In genomic region chr10:108701361-108702128, GRCm38 (mm10) we compare ENCODE assay signal across 17 mouse cellular contexts. TPM values are rescaled to one million over a fixed set of nuclear protein-coding genes. Genes with fewer than 3 reads are reported as not detected.
A peak's percentile ranks its signal among the peaks of the same experiment; 100 is the strongest.
DNase-seq lines count a peak whose midpoint lies in the region; ATAC-seq and TF ChIP-seq lines count a peak whose summit lies in the region.
"Had no signal": no experiment of that assay in that cellular context is flagged by ENCODE, and none has a peak within 500 bp of the region (broad histone marks: within the 10 kb centered on the region; RNA-seq: fewer than 3 reads in every experiment).

No protein-coding gene starts in this region.

- no peaks in the 10 kb centered on the region for H3K27me3 ChIP-seq in forebrain, embryonic 16.5 days (replicated peaks; ENCODE audit: control insufficient read depth, insufficient read depth, low read length)
- H3K27me3 ChIP-seq in midbrain, embryonic 11.5 days (ENCODE audit: control insufficient read depth, insufficient read depth, low read length), result no peaks in the 10 kb centered on the region

- H3K4me3 ChIP-seq in layer of hippocampus, adult 2 months, result no peak overlapping the region
- no peak overlapping the region for H3K4me3 ChIP-seq in forebrain, embryonic 16.5 days (replicated peaks; ENCODE audit: low read length)
- no peak overlapping the region for H3K4me3 ChIP-seq in midbrain, embryonic 11.5 days (ENCODE audit: low read depth, low read length)

- ATAC-seq in forebrain, embryonic 16.5 days, result peak; percentile 70
- ATAC-seq in midbrain, embryonic 11.5 days (ENCODE audit: low FRiP score), result peak; percentile 85
- ATAC-seq in erythroid progenitor cell, adult 5-6 weeks (replicated peaks; ENCODE audit: low FRiP score, poor library complexity, severe bottlenecking), result no peak
- ATAC-seq in megakaryocyte progenitor cell, adult 5-6 weeks (replicated peaks; ENCODE audit: poor library complexity), result no peak
- ATAC-seq: activated CD4-positive, CD25-positive, alpha-beta regulatory T cell, adult 4 months had no signal

- 6% methylated on average over 14 of the region's 14 CpGs for WGBS in forebrain, embryonic 16.5 days
- WGBS in midbrain, embryonic 11.5 days, result 28% methylated on average over 14 of the region's 14 CpGs

- no peak for DNase-seq in layer of hippocampus, adult 2 months (ENCODE audit: low spot score in 2 of 2)
- no peak for DNase-seq in layer of hippocampus, postnatal 10 days (ENCODE audit: low spot score in 2 of 2)
- peak; percentile 93 for DNase-seq in midbrain, embryonic 11.5 days (ENCODE audit: low spot score, missing footprints)
- peak; percentile 72 for DNase-seq in retina, postnatal 1 day
- no peak for DNase-seq in cerebellum, postnatal 14 days
- DNase-seq: cerebellum, postnatal 36 days; heart, postnatal 4 days; lung, embryonic 14.5 days had no signal

- H3K36me3 ChIP-seq in forebrain, embryonic 16.5 days (ENCODE audit: control insufficient read depth, insufficient read depth), result no peaks in the 10 kb centered on the region
- no peaks in the 10 kb centered on the region for H3K36me3 ChIP-seq in midbrain, embryonic 11.5 days (ENCODE audit: control insufficient read depth, insufficient read depth, low read length)

- TF ChIP-seq CTCF in layer of hippocampus, adult 2 months (conservative IDR thresholded peaks at IDR 0.05), result no peak

- peaks cover 6% of the 10 kb centered on the region for H3K4me1 ChIP-seq in forebrain, embryonic 16.5 days (replicated peaks; ENCODE audit: control insufficient read depth, insufficient read depth, low read length)
- peaks cover 6% of the 10 kb centered on the region for H3K4me1 ChIP-seq in midbrain, embryonic 11.5 days (ENCODE audit: control insufficient read depth, insufficient read depth, low read length)

- peak overlapping the region; percentile 54 for H3K27ac ChIP-seq in layer of hippocampus, adult 2 months
- H3K27ac ChIP-seq in forebrain, embryonic 16.5 days (ENCODE audit: low read length), result peak overlapping the region; percentile 63; the same call in 1 of the 2 replicates
- peak overlapping the region; percentile 6 for H3K27ac ChIP-seq in midbrain, embryonic 11.5 days (ENCODE audit: low read depth, low read length)
- H3K27ac ChIP-seq: kidney, postnatal 0 days had no signal

- peak overlapping the region; percentile 37 for H3K4me2 ChIP-seq in forebrain, embryonic 16.5 days (ENCODE audit: low read length)
- H3K4me2 ChIP-seq in midbrain, embryonic 11.5 days, result peak overlapping the region; percentile 17; the same call in 1 of the 2 replicates
- H3K4me2 ChIP-seq: lung, embryonic 14.5 days had no signal

- no peaks in the 10 kb centered on the region for H3K9me3 ChIP-seq in forebrain, embryonic 16.5 days (ENCODE audit: control insufficient read depth, low read length)
- peaks cover 3% of the 10 kb centered on the region; the same call in 1 of the 2 replicates for H3K9me3 ChIP-seq in midbrain, embryonic 11.5 days (ENCODE audit: control insufficient read depth, low read length)

- no peak overlapping the region; the same call in 1 of the 2 replicates for H3K9ac ChIP-seq in forebrain, embryonic 16.5 days (replicated peaks; ENCODE audit: low read depth, low read length)
- H3K9ac ChIP-seq in midbrain, embryonic 11.5 days (ENCODE audit: low read length), result no peak overlapping the region
- H3K9ac ChIP-seq: lung, embryonic 14.5 days had no signal

RNA-seq across cellular contexts. Expression of gene Gm5136, which starts 1.6 kb away (rescaled TPM):
- 1 to 10 TPM; 3.5 TPM for total RNA-seq in layer of hippocampus, adult 2 months (2021)
- 1 to 10 TPM; 1.7 to 3.6 TPM for total RNA-seq in layer of hippocampus, postnatal 10 days (2021)
- 0.34 TPM in 1 of 2 replicates, not detected in the other for polyA plus RNA-seq in forebrain, embryonic 16.5 days (2015; fragmentation: Nextera tagmentation; extraction: Ambion mirVana)
- polyA plus RNA-seq in midbrain, embryonic 11.5 days (2014; fragmentation: Nextera tagmentation; extraction: Ambion mirVana), result 0.12 and 0.19 TPM in 2 replicates
- not detected in 2 replicates for total RNA-seq in erythroid progenitor cell, adult 5-6 weeks (2015; ENCODE audit: low replicate concordance)
- total RNA-seq in erythroid progenitor cell, adult 5-6 weeks (2017; ENCODE audit: low replicate concordance), result not detected in 2 replicates
- total RNA-seq in megakaryocyte progenitor cell, adult 5-6 weeks (2015), result not detected in 2 replicates
- total RNA-seq in megakaryocyte progenitor cell, adult 5-6 weeks (2017), result not detected in 2 replicates
- total RNA-seq: gastrocnemius, postnatal 4 days; heart, postnatal 4 days; MEL had no signal
- polyA plus RNA-seq: activated CD4-positive, CD25-positive, alpha-beta regulatory T cell, adult 4 months; kidney, postnatal 0 days; limb, embryonic 14.5 days; lung, embryonic 14.5 days; thymus, postnatal 0 days had no signal

Comparison
In these comparisons a context has a peak if more than half of its experiments do, and no peak if none do; other contexts are left out.
1. DNase-seq: peak in midbrain, embryonic 11.5 days (single experiment) and retina, postnatal 1 day (single experiment); none in layer of hippocampus, adult 2 months (0 of 2), layer of hippocampus, postnatal 10 days (0 of 2) and cerebellum, postnatal 14 days (0 of 2).
2. H3K27ac ChIP-seq: peak in every context shown above with its lines; median percentile 63 in forebrain, embryonic 16.5 days; 54 in layer of hippocampus, adult 2 months; 6 in midbrain, embryonic 11.5 days.
3. ATAC-seq: peak in forebrain, embryonic 16.5 days (single experiment) and midbrain, embryonic 11.5 days (single experiment); none in erythroid progenitor cell, adult 5-6 weeks (single experiment) and megakaryocyte progenitor cell, adult 5-6 weeks (single experiment).